Mouse (Mus musculus) kidney, adult 2 months (tissue): ENCODE results near the gene Med22.

Experiments
- CTCF ChIP-seq: fragments of 200-500 bp; conservative IDR thresholded peaks from 2 replicates; pipeline ENCODE4 v1.5.1; 2011; ENCODE audit warnings: low read depth, mild to moderate bottlenecking, control low read depth, low read length, moderate library complexity, mixed read lengths; ENCODE audit not compliant: insufficient read depth, insufficient read length
- POLR2A ChIP-seq: fragments of 200-500 bp; IDR thresholded peaks from one replicate; pipeline ENCODE4 v1.6.1; 2011; ENCODE audit warnings: low read depth, low read length, control low read depth

- TF ChIP-seq CTCF = no peak
- no peak for TF ChIP-seq POLR2A
Measured at GRCm38 (mm10) chr2:26900731-26901130, 9.7 kb downstream of the Med22 start.
